Mouse (Mus musculus): Measurements from ENCODE around the gene Tmf1.

Tmf1 gene

DNA sequence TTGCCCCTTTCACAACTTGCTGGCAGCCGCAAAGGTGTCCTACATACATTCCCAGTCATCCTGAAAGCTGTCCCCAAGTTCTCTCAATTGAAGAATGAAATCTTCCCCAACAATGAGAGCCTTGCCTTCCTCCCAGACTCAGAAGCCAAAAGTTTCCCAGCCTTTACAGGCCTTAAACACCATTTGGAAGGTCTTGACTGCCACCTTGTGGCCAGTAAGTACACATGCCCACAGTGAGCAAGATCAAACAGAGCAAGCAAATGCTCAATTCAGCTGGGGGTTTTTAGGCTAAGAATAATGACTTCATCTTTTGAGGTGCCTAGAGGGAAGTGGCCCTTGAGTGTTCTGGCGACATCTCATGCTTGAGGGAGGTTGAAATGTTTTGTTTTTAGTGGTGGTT lies 72.1 kb downstream of the Tmf1 start:
- DNase-seq (ENCODE audit: low spot score) = peak; percentile 92

- DNase-seq (ENCODE audit: low spot score) = peak; percentile 5
These were observed 72.8 kb downstream of the Tmf1 start for GRCm38 (mm10) chr6:97106106-97106505.

- DNase-seq (ENCODE audit: low spot score) = peak; percentile 39
These were observed 74.6 kb downstream of the Tmf1 start for GRCm38 (mm10) chr6:97104264-97104852.
